Mouse (Mus musculus): ENCODE results near the gene Trappc4.
A peak's percentile ranks its signal among the peaks of the same experiment; 100 is the strongest.
"Not testable (repeated sequence)": the region's sequence is repeated elsewhere in the genome, so short reads cannot be mapped to it uniquely, and the experiment has no call there.

The Trappc4 gene

DNA sequence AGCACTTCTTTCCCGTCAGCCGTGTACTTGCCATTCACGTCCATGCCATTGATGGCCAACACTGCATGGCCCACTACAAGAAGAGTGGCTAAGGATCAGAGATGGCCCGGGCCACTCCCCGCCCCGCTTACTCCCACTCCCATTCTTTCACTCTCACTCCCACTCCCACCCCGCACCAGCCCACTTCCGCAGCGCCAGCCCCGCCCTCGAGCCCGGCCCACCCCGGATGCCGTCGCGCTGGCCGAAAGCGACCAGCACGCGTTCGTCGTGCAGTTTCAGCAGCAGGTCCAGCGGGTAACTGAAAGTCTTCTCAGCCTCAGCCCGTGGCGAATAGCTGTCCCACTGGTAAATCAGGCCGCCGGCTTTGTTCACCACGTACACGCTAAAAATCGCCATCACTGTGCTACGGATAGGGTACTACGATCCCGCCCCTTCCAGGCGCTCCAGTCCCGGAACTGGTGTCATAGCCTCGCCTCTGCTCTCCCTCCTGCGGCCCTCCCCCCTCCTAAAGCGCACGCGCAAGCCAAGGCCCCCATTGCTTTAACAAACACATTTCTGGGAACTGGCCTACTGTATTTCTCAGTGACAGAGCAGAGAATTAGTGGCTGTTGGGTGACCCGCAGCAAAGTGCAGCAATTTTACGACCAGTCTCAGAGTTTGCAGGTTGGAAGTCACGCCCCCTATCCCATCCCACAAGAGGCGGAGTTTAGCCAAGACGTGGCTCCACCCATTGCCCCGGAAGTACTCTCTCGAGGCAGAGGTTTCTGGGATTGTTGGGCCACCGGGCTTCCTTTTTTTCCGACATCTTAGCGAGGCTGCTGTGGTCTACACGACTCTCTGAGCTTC is at the start of gene Trappc4, which contains the start of gene Rps25:
TSS of gene Trappc4 (minus strand) at position 695 of the 846 bp plus-strand sequence.
TSS of gene Rps25 (plus strand) at position 234 of the 846 bp plus-strand sequence.
- peak; percentile 96 for DNase-seq (ENCODE audit: low spot score)

DNA sequence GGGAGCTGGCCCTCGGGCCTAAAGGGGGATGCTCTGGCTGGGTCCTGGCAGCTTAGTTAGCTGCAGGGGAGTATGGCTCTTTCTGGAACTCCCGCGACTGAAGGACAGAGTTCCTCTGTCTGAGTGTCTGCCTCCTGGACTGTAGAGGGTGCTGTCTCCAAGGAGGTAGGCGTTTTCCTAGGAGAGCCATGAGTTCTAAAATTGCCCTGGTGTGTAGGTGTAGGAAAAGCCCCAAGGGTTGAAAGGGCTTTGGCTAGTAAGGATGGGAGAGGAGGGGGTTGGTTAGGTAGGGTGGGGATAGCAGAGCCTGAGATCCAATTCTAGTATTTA is 47.5 kb upstream of the Trappc4 start, which contains the start of gene Upk2:
TSS of gene Upk2 (minus strand) at position 86 of the 330 bp plus-strand sequence.
- DNase-seq (ENCODE audit: low spot score): no peak

DNA sequence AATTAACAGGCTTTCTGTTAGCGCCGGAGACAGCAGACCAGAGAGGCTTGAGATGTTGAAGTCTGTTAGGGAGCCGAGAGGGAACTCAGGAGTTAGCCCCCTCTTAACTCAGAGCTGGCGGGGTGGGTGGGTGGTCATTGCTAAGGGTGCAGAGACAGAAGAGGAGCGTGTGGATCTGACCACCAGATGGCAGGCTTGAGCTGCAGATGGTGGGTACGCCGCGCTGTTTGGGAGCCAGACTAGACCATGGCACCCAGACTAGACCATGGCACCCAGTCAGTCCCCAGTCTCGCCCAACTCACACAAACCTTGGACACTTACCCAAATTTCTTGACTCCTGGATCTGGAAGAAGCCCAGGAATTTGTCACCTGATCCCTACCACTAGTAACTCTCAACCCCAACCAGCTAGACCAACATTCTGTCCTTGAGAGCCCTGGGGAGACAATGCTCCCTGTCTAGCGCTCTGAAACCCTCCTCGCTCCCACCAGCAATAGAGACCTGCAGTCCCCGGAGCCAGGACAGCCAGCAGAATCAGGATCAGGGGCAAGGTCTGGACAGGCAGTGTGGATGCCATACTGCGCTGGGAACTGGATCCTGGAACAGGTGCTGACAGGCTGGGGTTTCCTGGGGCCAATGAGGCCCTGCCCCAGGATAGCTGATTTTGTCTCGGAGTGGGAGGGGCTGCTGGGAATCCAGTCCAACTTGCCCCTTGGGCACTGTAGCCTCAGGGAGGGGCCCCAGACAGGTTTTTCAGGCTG is 46.9 kb upstream of the Trappc4 start:
- peak; percentile 54 for DNase-seq (ENCODE audit: low spot score)

- DNase-seq (ENCODE audit: low spot score): peak; percentile 42
Measured at GRCm38 (mm10) chr9:44450387-44450786, 43.0 kb upstream of the Trappc4 start.

DNA sequence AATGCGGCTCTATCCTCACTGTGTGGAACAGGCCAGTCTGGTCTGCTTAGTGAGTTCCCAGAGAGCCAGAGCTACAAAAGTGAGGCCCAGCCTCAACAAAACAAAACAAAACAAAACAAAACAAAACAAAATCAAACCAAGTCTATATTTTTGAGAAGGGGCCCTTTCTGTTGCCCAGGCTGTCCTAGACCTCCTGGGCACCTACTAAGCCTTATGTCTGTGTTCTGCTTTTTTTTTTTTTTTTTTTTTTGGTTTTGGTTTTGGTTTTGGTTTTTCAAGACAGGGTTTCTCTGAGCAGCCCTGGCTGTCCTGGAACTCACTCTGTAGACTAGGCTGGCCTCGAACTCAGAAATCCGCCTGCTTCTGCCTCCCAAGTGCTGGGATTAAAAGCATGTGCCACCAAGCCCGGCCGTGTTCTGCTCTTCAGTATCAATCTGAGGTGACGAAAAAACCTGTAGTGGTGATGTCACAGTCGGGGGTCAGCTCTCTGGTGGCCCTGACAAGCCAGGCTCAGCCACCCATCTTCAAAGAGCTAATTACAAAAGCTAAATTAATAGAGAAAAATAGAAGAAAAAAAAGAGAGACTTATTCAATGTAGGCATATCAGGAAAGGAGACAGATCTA is 37.1 kb upstream of the Trappc4 start:
- DNase-seq (ENCODE audit: low spot score): not testable (repeated sequence)

- DNase-seq (ENCODE audit: low spot score): no peak
Measured at GRCm38 (mm10) chr9:44440961-44441360, 33.6 kb upstream of the Trappc4 start, which contains the start of gene Foxr1. Foxr1 (minus strand) TSS chr9:44441136.

DNA sequence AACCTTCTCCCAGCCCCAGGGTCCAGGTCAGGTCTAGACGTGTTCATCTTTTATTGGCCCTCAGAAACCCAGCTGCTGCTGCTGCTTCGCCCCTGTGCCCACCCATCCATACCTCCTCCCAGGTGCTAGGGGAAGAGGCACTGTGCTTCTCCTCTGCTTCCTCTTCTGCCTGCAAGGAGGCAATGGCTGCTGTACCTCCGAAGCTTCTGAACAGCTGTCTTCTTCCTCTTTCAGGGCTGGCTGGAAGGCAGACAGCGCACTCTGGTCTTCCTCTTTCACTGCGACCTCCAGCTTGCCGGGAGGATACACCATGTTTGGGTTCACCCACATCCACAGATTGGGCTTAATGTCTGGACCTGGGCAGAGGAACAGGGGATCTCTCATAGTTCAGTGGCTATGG is 28.3 kb upstream of the Trappc4 start:
- DNase-seq (ENCODE audit: low spot score): no peak

DNA sequence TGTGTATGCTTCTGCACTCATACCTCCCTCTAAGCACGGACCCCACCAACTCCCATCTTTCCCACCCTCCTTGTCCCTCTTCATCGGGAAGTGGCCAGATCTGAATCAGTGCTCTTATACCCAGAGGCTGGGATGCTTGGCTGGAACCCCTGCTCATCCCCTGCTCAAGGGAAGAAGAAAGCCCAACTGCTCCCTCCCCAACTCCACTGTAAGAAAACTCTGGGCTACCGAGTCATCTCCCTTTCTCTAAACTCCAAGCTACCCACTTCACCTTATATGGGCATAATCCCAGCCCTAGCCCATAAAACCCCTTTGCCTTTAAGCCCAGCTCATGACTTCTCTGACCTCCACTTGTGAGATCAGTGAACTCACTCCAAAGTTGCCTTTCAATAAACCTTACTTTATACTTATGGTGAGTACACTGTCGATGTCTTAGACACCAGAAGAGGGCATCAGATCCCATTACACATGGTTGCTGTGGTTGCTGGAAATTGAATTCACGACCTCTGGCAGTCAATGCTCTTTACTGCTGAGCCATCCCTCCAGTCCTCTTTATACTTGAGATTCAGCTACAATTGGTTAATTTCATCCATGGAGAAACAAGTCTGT is 25.3 kb upstream of the Trappc4 start:
- DNase-seq (ENCODE audit: low spot score): no peak

- no peak for DNase-seq (ENCODE audit: low spot score)
Measured at GRCm38 (mm10) chr9:44423576-44423975, 16.2 kb upstream of the Trappc4 start.

- no peak for DNase-seq (ENCODE audit: low spot score)
Measured at GRCm38 (mm10) chr9:44420280-44420898, 13.0 kb upstream of the Trappc4 start.

- not testable (repeated sequence) for DNase-seq (ENCODE audit: low spot score)
Measured at GRCm38 (mm10) chr9:44419730-44420129, 12.3 kb upstream of the Trappc4 start.

GRCm38 (mm10) chr9:44418519-44419385 is 11.4 kb upstream of the Trappc4 start, which contains the start of gene Ccdc84:
Ccdc84 (minus strand) TSS chr9:44418569.
- DNase-seq (ENCODE audit: low spot score): no peak

DNA sequence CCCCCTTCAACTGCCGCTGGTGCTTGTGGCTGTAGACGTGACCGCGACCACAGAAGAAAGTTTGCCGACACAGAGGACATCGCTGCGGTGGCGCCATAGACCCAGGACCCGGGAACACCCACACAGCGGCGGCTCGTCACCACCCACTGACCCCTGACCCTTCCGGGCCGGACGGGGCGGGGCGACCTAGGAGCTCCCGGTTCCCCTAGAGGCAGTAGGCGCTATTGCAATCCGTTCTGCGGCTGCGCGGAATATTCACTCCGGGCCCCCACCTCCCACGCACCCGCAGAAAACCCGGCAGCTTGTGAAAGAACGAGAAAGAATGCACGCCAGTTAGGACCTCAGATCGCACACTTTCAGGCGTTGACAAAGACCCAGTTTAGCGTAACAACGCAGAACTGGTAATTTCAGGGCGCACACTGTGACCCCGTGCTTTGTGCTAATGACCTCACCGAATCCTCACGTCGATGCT is 10.5 kb upstream of the Trappc4 start:
- peak; percentile 93 for DNase-seq (ENCODE audit: low spot score)

GRCm38 (mm10) chr9:44417156-44417891 is 9.9 kb upstream of the Trappc4 start:
- DNase-seq (ENCODE audit: low spot score): peak; percentile 29

- no peak for DNase-seq (ENCODE audit: low spot score)
Measured at GRCm38 (mm10) chr9:44412781-44413180, 5.4 kb upstream of the Trappc4 start.

DNA sequence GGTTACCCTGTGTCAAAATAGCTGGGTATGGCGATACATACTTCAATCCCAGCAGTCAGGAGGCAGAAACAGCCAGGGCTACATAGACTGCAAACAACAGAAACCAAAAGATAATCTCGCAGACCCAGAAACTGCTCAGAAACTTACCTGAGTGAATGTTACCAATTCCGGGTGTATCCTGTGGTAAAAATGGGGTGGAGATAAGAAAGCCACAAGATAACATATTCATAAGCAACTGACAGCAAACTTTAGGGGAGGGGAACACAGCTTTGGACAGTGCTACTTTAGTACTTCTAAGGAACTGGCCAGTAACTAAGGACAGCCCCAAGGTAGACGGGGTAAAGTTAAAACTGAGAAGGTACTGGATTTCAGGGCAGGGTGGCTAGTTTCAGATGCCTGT is 4.9 kb upstream of the Trappc4 start:
- no peak for DNase-seq (ENCODE audit: low spot score)

DNA sequence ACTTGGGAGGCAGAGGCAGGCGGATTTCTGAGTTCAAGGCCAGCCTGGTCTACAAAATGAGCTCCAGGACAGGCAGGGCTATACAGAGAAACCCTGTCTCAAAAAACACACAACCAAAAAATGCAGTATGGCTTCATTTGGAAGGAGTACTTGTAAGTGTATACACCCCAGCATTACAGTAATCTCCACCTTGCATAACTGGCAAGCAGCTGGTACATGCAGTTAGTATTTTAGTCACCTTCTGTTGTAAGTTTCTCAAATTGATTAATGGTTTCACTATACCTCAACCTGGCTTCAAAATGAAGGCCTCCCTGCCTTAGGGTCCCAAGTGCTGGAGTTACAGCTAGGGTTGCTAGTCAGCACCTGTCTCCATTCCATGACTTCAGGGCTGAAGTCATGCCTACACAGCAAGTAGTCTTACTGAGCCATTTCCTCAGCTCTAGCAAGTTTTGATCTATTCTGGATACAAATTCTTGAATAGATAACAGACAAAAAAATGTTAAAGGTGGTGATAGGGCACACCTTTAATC is 4.3 kb upstream of the Trappc4 start:
- no peak for DNase-seq (ENCODE audit: low spot score)

DNA sequence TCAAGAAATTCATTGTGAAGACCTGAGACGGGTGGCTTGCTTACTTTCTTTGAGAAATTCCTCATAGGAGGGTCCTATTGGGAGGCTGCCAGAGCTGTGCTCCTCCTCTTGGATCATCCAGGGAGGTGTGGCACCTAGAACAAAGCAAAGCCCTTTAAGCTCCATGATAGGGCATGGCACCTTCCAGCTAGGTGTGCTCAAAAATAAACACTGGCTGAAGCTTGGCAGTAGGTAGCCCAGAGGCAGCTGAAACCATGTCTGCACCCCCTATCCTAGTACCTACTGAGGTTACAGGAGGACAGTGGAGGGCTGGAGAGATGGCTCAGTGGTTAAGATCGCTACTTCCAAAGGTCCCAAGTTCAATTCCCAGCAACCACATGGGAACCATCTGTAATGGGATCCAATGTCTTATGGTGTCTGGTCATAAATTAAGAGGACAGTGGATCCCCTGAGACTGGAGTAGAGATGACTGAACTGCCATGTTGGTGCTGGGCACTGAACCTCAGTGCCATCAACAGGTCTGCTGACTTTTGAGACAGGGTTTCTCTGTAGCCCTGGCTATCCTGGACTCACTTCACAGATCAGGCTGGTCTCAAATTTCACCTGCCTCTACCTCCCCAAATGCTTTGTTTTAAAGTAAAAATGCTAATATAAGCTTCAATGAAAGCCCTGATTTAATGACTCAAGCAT is 3.4 kb upstream of the Trappc4 start:
- no peak for DNase-seq (ENCODE audit: low spot score)

- not testable (repeated sequence) for DNase-seq (ENCODE audit: low spot score)
Measured at GRCm38 (mm10) chr9:44408693-44409092, 1.3 kb upstream of the Trappc4 start.

Data from c-Kit-positive CD71-positive TER-119-positive erythroid progenitor cells, embryonic 14.5 days (primary cell).